Mouse (Mus musculus) bone marrow macrophage, adult 2 months (primary cell): ENCODE measurements around the gene Ccdc170. TPM values are rescaled to one million over a fixed set of nuclear protein-coding genes. Genes with fewer than 3 reads are reported as not detected.

Experiments
- H3K27ac ChIP-seq: 2 replicates; pipeline ENCODE4 v1.5.1; 2012; ENCODE audit warnings: low read depth, low read length; ENCODE audit not compliant: insufficient read depth
- H3K4me1 ChIP-seq: 2 replicates; pipeline ENCODE4 v1.6.1; 2012; ENCODE audit warnings: low read length; ENCODE audit not compliant: control insufficient read depth, insufficient read depth
- H3K4me3 ChIP-seq: 2 replicates; pipeline ENCODE4 v1.5.1; 2012; ENCODE audit warnings: mild to moderate bottlenecking, low read length, moderate library complexity; ENCODE audit not compliant: insufficient read depth
- CTCF ChIP-seq: IDR thresholded peaks from 2 replicates; pipeline ENCODE4 v1.5.1; 2012; ENCODE audit warnings: low read depth, mild to moderate bottlenecking, low read length, moderate library complexity
- POLR2A ChIP-seq: IDR thresholded peaks from 2 replicates; pipeline ENCODE4 v1.6.1; 2012; ENCODE audit warnings: mild to moderate bottlenecking, low read depth, low read length, borderline replicate concordance
- polyA plus RNA-seq: library from polyadenylated mRNA; stranded (reverse); fragments of >200 nt; gene quantifications from 2 replicates; pipeline ENCODE4 v1.2.4, GENCODE M21; 2012; ENCODE audit not compliant: missing spikeins, insufficient read depth, insufficient read length

The Ccdc170 gene
- polyA plus RNA-seq, 1 experiment = not detected

DNA sequence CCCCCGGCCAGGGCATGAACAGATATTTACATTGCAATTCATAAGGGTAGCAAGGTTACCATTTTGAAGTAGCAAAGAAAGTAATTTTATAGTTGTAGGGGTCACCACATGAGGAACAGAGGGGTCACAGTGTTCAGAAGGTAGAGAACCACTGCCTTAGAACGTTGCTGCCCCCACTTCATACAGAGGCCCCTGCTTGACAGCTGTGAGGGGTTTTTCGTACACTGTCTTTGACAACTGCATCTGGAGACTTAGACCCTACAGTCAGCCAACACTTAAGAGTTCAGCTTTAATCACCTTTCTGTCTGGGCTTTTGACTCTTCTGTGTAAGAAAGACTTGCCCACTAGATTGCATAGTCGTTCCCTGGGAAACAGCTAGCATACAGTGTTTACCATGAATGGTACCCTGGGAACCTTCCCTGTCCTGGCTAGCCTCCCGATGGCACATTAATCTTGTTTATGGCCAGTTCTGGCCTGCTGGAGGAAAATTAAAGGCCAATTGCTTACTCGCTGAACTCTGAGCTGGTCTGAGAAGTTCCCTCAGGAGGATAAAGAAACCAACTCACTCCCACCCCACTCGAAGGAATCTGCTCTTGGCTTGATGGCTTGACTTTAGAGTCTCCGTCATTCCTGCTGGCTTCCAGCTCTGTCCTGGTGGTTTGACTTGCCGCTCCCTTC is 71.3 kb downstream of the Ccdc170 start:
- H3K4me1 ChIP-seq = no peaks in the 10 kb centered on the region
- TF ChIP-seq CTCF = no peak
- TF ChIP-seq POLR2A = no peak
- H3K27ac ChIP-seq = no peak overlapping the region
- H3K4me3 ChIP-seq = no peak overlapping the region

DNA sequence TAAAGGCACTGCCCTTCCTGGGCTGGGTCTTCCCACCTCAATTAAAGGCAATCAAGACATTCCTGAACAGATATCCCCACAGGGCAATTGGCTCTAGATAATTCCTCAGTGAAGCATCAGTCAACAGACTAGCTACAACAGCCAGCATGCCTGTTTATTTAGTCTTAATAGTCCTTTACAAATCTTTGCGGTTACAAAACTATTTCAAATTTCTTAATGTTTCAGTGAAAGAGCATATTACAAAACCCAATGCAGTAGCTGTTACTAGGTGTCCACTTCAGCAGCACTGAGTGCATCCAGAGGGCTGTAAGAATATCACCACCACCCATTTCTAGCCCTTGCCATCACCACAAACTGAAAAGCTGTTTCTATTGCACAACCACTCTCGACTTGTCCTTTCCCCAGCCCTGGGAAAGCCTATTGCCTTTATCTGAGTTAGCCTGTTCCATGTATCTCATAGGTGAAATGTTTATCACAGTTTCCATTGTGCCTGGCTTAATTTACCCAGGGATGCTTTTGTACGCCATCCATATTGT is 74.6 kb downstream of the Ccdc170 start:
- Histone ChIP-seq H3K4me1 (no peaks in the 10 kb centered on the region), H3K27ac (no peak overlapping the region), H3K4me3 (no peak overlapping the region)
- TF ChIP-seq CTCF = no peak
- no peak for TF ChIP-seq POLR2A

- no peak for TF ChIP-seq POLR2A
- no peak for TF ChIP-seq CTCF
- no peak overlapping the region for H3K4me3 ChIP-seq
- no peaks in the 10 kb centered on the region for H3K4me1 ChIP-seq
- no peak overlapping the region for H3K27ac ChIP-seq
Observed at GRCm38 (mm10) chr10:4559132-4559531, 76.8 kb downstream of the Ccdc170 start.

DNA sequence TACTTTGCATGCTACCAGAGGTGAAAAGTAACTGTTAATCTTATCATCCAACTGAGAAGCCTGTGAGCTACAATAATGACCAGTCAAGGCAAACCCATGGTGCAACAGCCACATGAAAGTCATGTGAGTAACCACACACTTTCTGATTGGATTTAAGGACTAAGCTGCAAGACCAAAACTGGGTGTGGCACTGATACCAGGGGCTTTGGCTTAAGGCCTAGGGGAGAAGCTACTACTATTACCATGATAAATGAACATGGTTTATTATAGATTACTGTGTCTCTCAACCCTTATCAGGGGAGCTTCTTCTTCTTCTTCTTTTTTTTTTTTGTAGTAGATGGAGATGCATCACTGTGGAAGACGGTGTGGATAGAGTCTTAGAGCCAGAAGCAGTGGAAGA is 82.8 kb downstream of the Ccdc170 start:
- no peak overlapping the region for H3K4me3 ChIP-seq
- H3K27ac ChIP-seq = no peak overlapping the region
- H3K4me1 ChIP-seq = no peaks in the 10 kb centered on the region
- TF ChIP-seq CTCF (no peak), POLR2A (no peak)

DNA sequence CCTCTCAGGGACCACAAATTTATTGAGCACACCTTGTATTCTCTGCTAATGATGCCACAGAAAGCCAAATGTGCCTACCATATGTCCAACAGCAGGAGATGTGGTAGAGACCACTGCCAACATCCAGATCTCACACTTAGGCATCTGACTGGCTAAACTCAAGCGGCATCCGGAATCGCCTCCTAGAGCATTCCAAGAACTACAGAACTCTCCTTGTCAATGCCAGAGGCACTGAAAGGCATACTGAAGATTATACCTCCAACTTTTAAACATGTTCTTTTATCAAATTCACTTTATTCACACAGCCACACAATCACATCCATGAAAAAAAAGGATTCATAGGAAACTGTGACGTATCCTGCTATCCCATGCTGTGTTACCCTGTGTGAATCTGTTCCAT is 88.5 kb downstream of the Ccdc170 start:
- H3K4me1 ChIP-seq = no peaks in the 10 kb centered on the region
- no peak for TF ChIP-seq POLR2A
- no peak for TF ChIP-seq CTCF
- no peak overlapping the region for H3K27ac ChIP-seq
- no peak overlapping the region for H3K4me3 ChIP-seq

DNA sequence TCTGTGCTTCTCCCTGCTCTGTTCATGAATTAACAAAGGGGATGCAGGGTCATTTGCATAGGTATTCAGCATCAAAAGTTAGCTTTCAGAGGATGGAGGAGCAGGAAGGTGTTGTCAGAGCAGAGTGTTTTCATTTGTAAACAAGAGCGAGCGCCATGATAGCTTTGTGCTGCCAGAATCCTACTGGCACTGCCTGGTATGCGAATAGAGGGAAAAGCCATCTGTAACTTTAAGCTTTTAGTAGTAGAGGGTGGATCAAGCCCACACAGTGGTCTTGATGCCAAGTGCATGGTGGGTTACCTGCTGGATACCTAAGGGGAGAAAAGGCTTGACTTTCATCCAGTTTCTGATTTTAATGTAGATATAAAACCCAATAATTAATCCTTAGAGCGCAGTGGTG is 89.0 kb downstream of the Ccdc170 start:
- no peak overlapping the region for H3K4me3 ChIP-seq
- H3K4me1 ChIP-seq = no peaks in the 10 kb centered on the region
- no peak overlapping the region for H3K27ac ChIP-seq
- TF ChIP-seq CTCF (no peak), POLR2A (no peak)

GRCm38 (mm10) chr10:4581905-4582304 is 99.6 kb downstream of the Ccdc170 start:
- H3K4me1 ChIP-seq = no peaks in the 10 kb centered on the region
- no peak overlapping the region for H3K27ac ChIP-seq
- no peak overlapping the region for H3K4me3 ChIP-seq
- TF ChIP-seq CTCF (no peak), POLR2A (no peak)

- Histone ChIP-seq H3K27ac (no peak overlapping the region), H3K4me3 (no peak overlapping the region), H3K4me1 (no peaks in the 10 kb centered on the region)
- TF ChIP-seq CTCF = no peak
- no peak for TF ChIP-seq POLR2A
Observed at GRCm38 (mm10) chr10:4586691-4587090, 104.4 kb downstream of the Ccdc170 start.

- Histone ChIP-seq H3K27ac (no peak overlapping the region), H3K4me3 (no peak overlapping the region), H3K4me1 (no peaks in the 10 kb centered on the region)
- TF ChIP-seq POLR2A = no peak
- no peak for TF ChIP-seq CTCF
Observed at GRCm38 (mm10) chr10:4589576-4589975, 107.3 kb downstream of the Ccdc170 start.

- no peaks in the 10 kb centered on the region for H3K4me1 ChIP-seq
- H3K27ac ChIP-seq = no peak overlapping the region
- no peak for TF ChIP-seq POLR2A
- no peak for TF ChIP-seq CTCF
- no peak overlapping the region for H3K4me3 ChIP-seq
Observed at GRCm38 (mm10) chr10:4590956-4591355, 108.7 kb downstream of the Ccdc170 start.

- Histone ChIP-seq H3K4me3 (no peak overlapping the region), H3K4me1 (no peaks in the 10 kb centered on the region), H3K27ac (no peak overlapping the region)
- TF ChIP-seq CTCF = no peak
- no peak for TF ChIP-seq POLR2A
Observed at GRCm38 (mm10) chr10:4593828-4594227, 111.5 kb downstream of the Ccdc170 start.
